Mouse (Mus musculus) limb, embryonic 14.5 days (tissue): ENCODE results near the gene Scamp1. TPM values are rescaled to one million over a fixed set of nuclear protein-coding genes. Genes with fewer than 3 reads are reported as not detected.
A peak's percentile ranks its signal among the peaks of the same experiment; 100 is the strongest.

ENCODE experiments used
- ATAC-seq: fragments of 200-750 bp; cut with Nextera tagmentation; 2 replicates; pipeline ENCODE4 v1.8.0; 2017; ENCODE audit warnings: low read depth, moderate number of reproducible peaks, moderate TSS enrichment; ENCODE audit not compliant: low FRiP score
- DNase-seq: peaks from one replicate; pipeline ENCODE4 v3.0.0-alpha.2; 2015; ENCODE audit warnings: low spot score
- H3K27ac ChIP-seq: fragments of 300-500 bp; sonication (generic); replicated peaks from 2 replicates; pipeline ENCODE4 v1.5.1; 2014; ENCODE audit warnings: low read depth, mild to moderate bottlenecking, low read length, moderate library complexity, mixed read lengths
- H3K27me3 ChIP-seq: fragments of 300-500 bp; sonication (generic); 2 replicates; pipeline ENCODE4 v1.6.1; 2014; ENCODE audit warnings: low read length, mixed read lengths; ENCODE audit not compliant: control insufficient read depth, insufficient read depth
- H3K36me3 ChIP-seq: fragments of 300-500 bp; sonication (generic); 2 replicates; pipeline ENCODE4 v1.6.1; 2014; ENCODE audit warnings: mild to moderate bottlenecking, low read length, moderate library complexity, mixed read lengths; ENCODE audit not compliant: control insufficient read depth, insufficient read depth
- H3K4me1 ChIP-seq: fragments of 300-500 bp; sonication (generic); 2 replicates; pipeline ENCODE4 v1.6.1; 2014; ENCODE audit warnings: antibody characterized with exemption, low read length, mixed read lengths; ENCODE audit not compliant: control insufficient read depth, insufficient read depth
- H3K4me2 ChIP-seq: fragments of 300-500 bp; sonication (generic); replicated peaks from 2 replicates; pipeline ENCODE4 v1.6.1; 2014; ENCODE audit warnings: low read depth, mild to moderate bottlenecking, low read length, moderate library complexity; ENCODE audit not compliant: severe bottlenecking
- H3K4me3 ChIP-seq: fragments of 300-500 bp; sonication (generic); replicated peaks from 2 replicates; pipeline ENCODE4 v1.5.1; 2014; ENCODE audit warnings: low read length
- H3K9ac ChIP-seq: fragments of 300-500 bp; sonication (generic); 2 replicates; pipeline ENCODE4 v1.6.1; 2014; ENCODE audit warnings: mild to moderate bottlenecking, low read depth, low read length, moderate library complexity; ENCODE audit not compliant: severe bottlenecking
- H3K9me3 ChIP-seq: fragments of 300-500 bp; sonication (generic); 2 replicates; pipeline ENCODE4 v1.6.1; 2016; ENCODE audit warnings: low read length; ENCODE audit not compliant: control insufficient read depth
- POLR2A ChIP-seq: fragments of 200-500 bp; IDR thresholded peaks from 2 replicates; pipeline ENCODE4 v1.8.0; 2012; ENCODE audit warnings: inconsistent platforms, mild to moderate bottlenecking, moderate library complexity, borderline replicate concordance; ENCODE audit not compliant: insufficient read depth, insufficient read length; ENCODE audit errors: extremely low read depth
- WGBS: fragments of 180-500 bp; shearing (Covaris S2); extraction: QIAGEN DNeasy Blood & Tissue Kit; methylation state at CpG from one replicate; pipeline ENCODE4 v1.1.7; 2014; 5-methylcytosine and 5-hydroxymethylcytosine counted together
- polyA plus RNA-seq, 2 experiments: library from polyadenylated mRNA; depleted of rRNA in 1 of 2; stranded (reverse) in 1 of 2; unstranded in 1 of 2; fragments of >200 nt; fragmentation: Nextera tagmentation in 1 of 2; extraction: Ambion mirVana in 1 of 2; gene quantifications; 2 replicates each; pipeline versions ENCODE4 v1.2.1 to v1.2.3; 2012 to 2014

Gene Scamp1
- polyA plus RNA-seq, 2 experiments, result 19.5 to 26.1 TPM

DNA sequence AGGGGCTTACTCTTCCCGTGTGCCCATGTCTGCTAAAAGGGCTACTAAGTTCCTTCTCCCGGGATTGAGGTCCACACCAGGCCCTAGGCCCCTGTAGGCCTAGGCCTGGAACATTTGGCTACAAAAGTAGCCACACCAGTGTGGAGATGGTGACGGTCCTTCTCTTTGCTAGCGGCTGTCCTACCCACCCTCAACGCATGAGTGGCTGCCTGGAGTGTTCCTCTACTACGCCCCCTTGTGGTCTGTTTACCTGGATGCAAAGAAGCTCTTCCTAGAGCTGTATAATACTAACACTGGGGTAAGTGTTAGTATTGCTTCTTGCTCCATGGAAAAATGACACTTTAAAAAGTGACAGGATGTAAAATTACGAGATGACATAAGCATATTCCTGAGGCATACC, 108.5 kb downstream of the Scamp1 start:
- peaks cover 35% of the 10 kb centered on the region for H3K4me1 ChIP-seq
- H3K4me2 ChIP-seq, result no peak overlapping the region
- no peak overlapping the region for H3K9ac ChIP-seq
- H3K4me3 ChIP-seq, result no peak overlapping the region
- H3K36me3 ChIP-seq, result peaks cover 11% of the 10 kb centered on the region; the same call in 1 of the 2 replicates
- H3K27me3 ChIP-seq, result no peaks in the 10 kb centered on the region
- ATAC-seq (no peak), DNase-seq (peak; percentile 36)
- H3K27ac ChIP-seq, result no peak overlapping the region
- TF ChIP-seq POLR2A, result no peak
- WGBS, result 54% methylated on average over 7 of the region's 7 CpGs
- no peaks in the 10 kb centered on the region for H3K9me3 ChIP-seq

DNA sequence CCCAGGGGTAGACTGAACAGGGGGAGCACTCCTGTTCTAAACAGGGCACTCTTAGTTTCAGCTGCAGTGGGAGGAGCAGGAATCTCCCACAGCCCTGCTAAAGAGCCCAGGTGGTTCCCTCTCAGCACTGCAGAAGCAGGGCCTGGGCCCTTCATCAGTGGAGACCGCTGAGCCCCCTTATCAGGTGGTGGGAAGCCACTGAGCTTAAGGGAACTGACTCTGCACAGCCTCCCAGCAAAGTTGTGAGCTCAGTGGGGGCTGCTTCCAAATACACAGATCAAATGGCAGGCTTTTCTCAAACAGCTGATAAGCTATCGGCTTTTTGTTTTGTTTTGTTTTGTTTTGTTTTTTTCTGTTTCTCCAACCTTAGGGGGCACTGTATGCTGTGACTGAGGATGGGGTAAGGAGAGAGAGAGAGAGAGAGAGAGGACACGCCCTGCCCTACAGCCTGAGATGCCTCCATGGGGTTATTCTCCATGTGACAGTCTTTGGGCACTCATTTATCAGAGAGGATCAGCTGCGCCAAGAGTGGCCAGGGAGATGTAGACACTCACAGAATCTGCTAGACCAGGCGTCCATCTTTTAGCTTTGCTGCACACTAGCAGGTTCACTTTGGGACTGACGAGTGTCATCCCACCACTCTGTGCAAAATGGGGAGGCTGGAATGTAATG, 110.1 kb downstream of the Scamp1 start:
- peak overlapping the region; percentile 16; the same call in 1 of the 2 replicates for H3K9ac ChIP-seq
- DNase-seq (no peak), ATAC-seq (no peak)
- peaks cover 11% of the 10 kb centered on the region; the same call in 1 of the 2 replicates for H3K36me3 ChIP-seq
- TF ChIP-seq POLR2A, result no peak
- H3K9me3 ChIP-seq, result no peaks in the 10 kb centered on the region
- H3K4me1 ChIP-seq, result peaks cover 30% of the 10 kb centered on the region
- H3K4me3 ChIP-seq, result peak overlapping the region; percentile 47
- 66% methylated on average over 6 of the region's 6 CpGs for WGBS
- peak overlapping the region; percentile 92 for H3K4me2 ChIP-seq
- no peak overlapping the region for H3K27ac ChIP-seq
- no peaks in the 10 kb centered on the region for H3K27me3 ChIP-seq

DNA sequence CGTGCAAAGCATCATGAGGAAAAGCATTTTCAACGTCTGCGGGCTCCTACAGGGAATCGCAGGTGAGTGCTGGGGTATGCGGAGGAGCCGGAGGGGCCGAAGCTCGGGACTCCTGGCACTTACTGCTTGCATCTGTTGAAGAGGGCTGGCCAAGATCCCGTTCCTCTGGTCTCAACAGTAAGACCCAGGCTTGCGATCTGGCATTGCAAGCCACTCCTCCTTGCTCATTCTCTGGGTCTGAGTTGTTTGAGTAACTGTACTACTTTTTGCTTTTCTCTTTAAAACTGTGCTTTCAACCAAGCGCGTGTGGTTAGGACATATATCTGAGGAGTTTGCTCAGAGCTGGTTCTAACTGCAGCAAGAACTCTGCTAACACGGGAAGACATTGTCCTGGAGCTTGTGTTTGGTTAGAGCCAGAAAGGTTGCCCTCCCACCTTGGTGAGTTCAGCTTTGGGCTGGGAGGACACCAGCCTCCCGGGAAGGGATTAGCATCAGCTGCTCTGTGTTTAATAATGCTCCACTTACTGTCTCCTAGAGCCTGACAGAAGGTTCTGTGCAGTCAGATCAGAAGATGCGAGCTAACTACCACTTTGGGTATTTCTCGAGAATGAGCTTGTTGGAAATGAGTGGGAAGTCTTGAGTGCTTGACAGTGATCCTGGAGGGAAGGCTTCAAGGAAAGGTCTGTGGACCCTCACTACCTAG, 110.9 kb downstream of the Scamp1 start:
- Histone ChIP-seq H3K36me3 (peaks cover 8% of the 10 kb centered on the region; the same call in 1 of the 2 replicates), H3K4me2 (peak overlapping the region; percentile 92), H3K9me3 (no peaks in the 10 kb centered on the region), H3K9ac (peak overlapping the region; percentile 60), H3K4me1 (peaks cover 30% of the 10 kb centered on the region), H3K27ac (0 out of 2 replicates have a peak overlapping the region, but pooled peaks have one; percentile 61), H3K27me3 (no peaks in the 10 kb centered on the region), H3K4me3 (peak overlapping the region; percentile 47)
- no peak for ATAC-seq
- peak; percentile 53 for DNase-seq
- 23% methylated on average over 16 of the region's 16 CpGs for WGBS
- TF ChIP-seq POLR2A, result no peak

DNA sequence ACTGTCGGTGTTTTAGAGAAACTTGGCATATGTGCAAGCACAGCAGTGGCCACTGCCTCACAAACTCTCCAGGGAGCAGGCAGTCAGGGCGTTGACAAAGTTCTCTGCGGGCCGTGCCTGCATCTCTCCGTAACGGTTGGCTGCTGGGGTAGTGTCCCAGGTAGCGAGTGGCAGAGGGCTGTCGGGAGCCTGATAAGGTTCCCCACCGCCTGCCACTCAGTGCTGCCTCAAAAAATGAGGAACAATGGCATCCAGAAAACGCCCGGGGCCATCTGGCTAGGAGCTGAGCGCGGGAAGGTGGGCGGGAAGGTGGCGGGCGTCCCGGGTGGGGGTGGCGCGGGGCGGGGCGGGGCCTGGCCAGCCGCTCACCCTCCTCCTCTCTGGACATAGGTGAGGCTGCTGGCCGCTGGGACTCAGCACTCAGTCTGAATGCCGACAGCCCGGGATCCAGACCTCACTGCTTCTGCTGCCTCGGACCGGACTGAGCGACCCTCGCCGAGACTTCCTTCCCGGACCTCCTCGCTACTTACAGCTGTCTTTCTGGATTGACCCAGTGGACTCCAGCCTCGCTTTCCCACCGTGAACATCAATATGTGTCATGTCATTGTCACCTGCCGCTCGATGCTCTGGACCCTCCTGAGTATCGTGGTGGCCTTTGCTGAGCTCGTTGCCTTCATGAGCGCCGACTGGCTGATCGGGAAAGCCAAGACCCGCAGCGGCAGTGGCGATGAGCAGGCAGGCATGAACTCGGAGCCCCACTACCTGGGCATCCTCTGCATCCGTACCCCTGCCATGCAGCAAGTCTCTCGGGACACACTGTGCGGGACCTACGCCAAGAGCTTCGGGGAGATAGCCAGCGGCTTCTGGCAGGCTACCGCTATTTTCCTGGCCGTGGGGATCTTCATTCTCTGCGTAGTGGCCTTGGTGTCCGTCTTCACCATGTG, 111.8 kb downstream of the Scamp1 start:
- no peak for TF ChIP-seq POLR2A
- Histone ChIP-seq H3K4me3 (peak overlapping the region; percentile 47), H3K27me3 (no peaks in the 10 kb centered on the region), H3K36me3 (peaks cover 8% of the 10 kb centered on the region; the same call in 1 of the 2 replicates), H3K4me1 (peaks cover 27% of the 10 kb centered on the region), H3K9ac (peak overlapping the region; percentile 60), H3K4me2 (peak overlapping the region; percentile 92), H3K9me3 (no peaks in the 10 kb centered on the region), H3K27ac (peak overlapping the region; percentile 61)
- ATAC-seq, result peak; percentile 56; the same call in 1 of the 2 replicates
- peak; percentile 59 for DNase-seq
- 4% methylated on average over 53 of the region's 55 CpGs for WGBS
